Mouse (Mus musculus) forebrain, embryonic 10.5 days (tissue): Measurements from ENCODE around the gene Timm23. TPM values are rescaled to one million over a fixed set of nuclear protein-coding genes. Genes with fewer than 3 reads are reported as not detected.
"Not testable (repeated sequence)": the region's sequence is repeated elsewhere in the genome, so short reads cannot be mapped to it uniquely, and the experiment has no call there.

Experiments used
- DNase-seq: peaks from one replicate; pipeline ENCODE4 v3.0.0-alpha.2; 2017; ENCODE audit warnings: low spot score; ENCODE audit errors: extremely low spot score
- H3K27ac ChIP-seq: fragments of 300-500 bp; sonication (generic); 2 replicates; pipeline ENCODE4 v1.5.1; 2016; ENCODE audit warnings: mild to moderate bottlenecking
- H3K27me3 ChIP-seq: fragments of 300-500 bp; sonication (generic); 2 replicates; pipeline ENCODE4 v1.6.1; 2016; ENCODE audit warnings: mild to moderate bottlenecking; ENCODE audit not compliant: poor library complexity, severe bottlenecking
- H3K36me3 ChIP-seq: fragments of 300-500 bp; sonication (generic); replicated peaks from 2 replicates; pipeline ENCODE4 v1.6.1; 2016; ENCODE audit warnings: mild to moderate bottlenecking, moderate library complexity
- H3K4me1 ChIP-seq: fragments of 300-500 bp; sonication (generic); 2 replicates; pipeline ENCODE4 v1.6.1; 2016
- H3K4me3 ChIP-seq: fragments of 300-500 bp; sonication (generic); 2 replicates; pipeline ENCODE4 v1.5.1; 2016; ENCODE audit warnings: mild to moderate bottlenecking, moderate library complexity
- H3K9me3 ChIP-seq: fragments of 300-500 bp; sonication (generic); 2 replicates; pipeline ENCODE4 v1.6.1; 2016; ENCODE audit warnings: mild to moderate bottlenecking, moderate library complexity
- WGBS: fragments of 180-500 bp; shearing (Covaris S2); methylation state at CpG from one replicate; pipeline ENCODE4 v1.1.7; 2016; 5-methylcytosine and 5-hydroxymethylcytosine counted together
- polyA plus RNA-seq: library from polyadenylated mRNA; unstranded; fragments of >200 nt; fragmentation: Nextera tagmentation; extraction: Ambion mirVana; gene quantifications from 2 replicates; pipeline ENCODE4 v1.2.1, GENCODE M21; 2016

Timm23 gene
- polyA plus RNA-seq, 1 experiment from 2014 or later, result 356 TPM

- DNase-seq, result no peak
- Histone ChIP-seq H3K9me3 (peaks cover 12% of the 10 kb centered on the region), H3K27ac (no peak overlapping the region), H3K4me3 (no peak overlapping the region), H3K36me3 (no peaks in the 10 kb centered on the region), H3K27me3 (no peaks in the 10 kb centered on the region), H3K4me1 (no peaks in the 10 kb centered on the region)
These were observed 57.0 kb downstream of the Timm23 start for GRCm38 (mm10) chr14:32144734-32145133.

- no peaks in the 10 kb centered on the region for H3K36me3 ChIP-seq
- H3K9me3 ChIP-seq, result no peaks in the 10 kb centered on the region; the same call in 1 of the 2 replicates
- no peak within 1 kb of the TSS for H3K27ac ChIP-seq
- no peak for DNase-seq
- no peak within 1 kb of the TSS for H3K4me3 ChIP-seq
- H3K4me1 ChIP-seq, result no peaks in the 10 kb centered on the region
- 82% methylated on average over 5 of the region's 5 CpGs for WGBS
- no peaks in the 10 kb centered on the region for H3K27me3 ChIP-seq
These were observed 60.0 kb downstream of the Timm23 start, which contains the start of gene Msmb for GRCm38 (mm10) chr14:32141723-32142122. Gene Msmb, plus strand, starts transcription at chr14:32142023.

- no peak for DNase-seq
- Histone ChIP-seq H3K27ac (no peak overlapping the region), H3K9me3 (no peaks in the 10 kb centered on the region), H3K4me1 (no peaks in the 10 kb centered on the region), H3K36me3 (no peaks in the 10 kb centered on the region), H3K27me3 (no peaks in the 10 kb centered on the region), H3K4me3 (no peak overlapping the region)
- 81% methylated on average over 5 of the region's 5 CpGs for WGBS
These were observed 61.2 kb downstream of the Timm23 start for GRCm38 (mm10) chr14:32140359-32140965.

- not testable (repeated sequence) for H3K4me1 ChIP-seq, H3K27ac ChIP-seq, DNase-seq, H3K27me3 ChIP-seq, H3K9me3 ChIP-seq, H3K36me3 ChIP-seq, H3K4me3 ChIP-seq
- 65% methylated on average over 3 of the region's 3 CpGs for WGBS
These were observed 65.2 kb downstream of the Timm23 start for GRCm38 (mm10) chr14:32136467-32136866.

GRCm38 (mm10) chr14:32134293-32134692 is 67.4 kb downstream of the Timm23 start:
- Histone ChIP-seq H3K27ac (no peak overlapping the region), H3K27me3 (no peaks in the 10 kb centered on the region), H3K4me1 (no peaks in the 10 kb centered on the region), H3K9me3 (no peaks in the 10 kb centered on the region), H3K4me3 (no peak overlapping the region), H3K36me3 (no peaks in the 10 kb centered on the region)
- WGBS, result 76% methylated on average over 2 of the region's 2 CpGs
- DNase-seq, result no peak

GRCm38 (mm10) chr14:32131836-32132235 is 69.9 kb downstream of the Timm23 start:
- no peak for DNase-seq
- 89% methylated on average over 4 of the region's 4 CpGs for WGBS
- Histone ChIP-seq H3K27ac (no peak overlapping the region), H3K4me1 (no peaks in the 10 kb centered on the region), H3K4me3 (no peak overlapping the region), H3K27me3 (no peaks in the 10 kb centered on the region), H3K9me3 (no peaks in the 10 kb centered on the region), H3K36me3 (no peaks in the 10 kb centered on the region)

Other genes with a start within 250 kb of the Timm23 start
- gene Galnt15, start 172.9 kb downstream of the Timm23 start, polyA plus RNA-seq, result 0.05 and 0.09 TPM in 2 replicates
- 22.5 and 23.2 TPM in 2 replicates for gene Oxnad1, start 116.5 kb downstream of the Timm23 start, polyA plus RNA-seq
- gene Dph3, start 116.2 kb downstream of the Timm23 start, polyA plus RNA-seq, result 110 and 114 TPM in 2 replicates
- gene Msmb, start 59.9 kb downstream of the Timm23 start, polyA plus RNA-seq, result not detected in 2 replicates
- gene Ncoa4, start 42.0 kb downstream of the Timm23 start, polyA plus RNA-seq, result 69.6 and 82.1 TPM in 2 replicates
- 45.2 and 51.9 TPM in 2 replicates for gene Parg, start 51 bp upstream of the Timm23 start, polyA plus RNA-seq
- 18.3 and 18.4 TPM in 2 replicates for gene Ogdhl, start 120.1 kb upstream of the Timm23 start, polyA plus RNA-seq
- gene 1700024G13Rik, start 186.5 kb upstream of the Timm23 start, polyA plus RNA-seq, result not detected in 2 replicates